Mouse (Mus musculus) layer of hippocampus, adult 2 months (tissue): ENCODE results near the gene Zfp943. TPM values are rescaled to one million over a fixed set of nuclear protein-coding genes. Genes with fewer than 3 reads are reported as not detected.
"Not testable (repeated sequence)": the region's sequence is repeated elsewhere in the genome, so short reads cannot be mapped to it uniquely, and the experiment has no call there.

Experiments
- DNase-seq, 2 experiments: peaks; one replicate each; pipeline ENCODE4 v3.0.0; 2022; ENCODE audit warnings: low spot score in 2 of 2
- H3K27ac ChIP-seq: fragments of 200-600 bp; 2 replicates; pipeline ENCODE4 v1.8.1; 2022
- H3K4me3 ChIP-seq: fragments of 200-600 bp; 2 replicates; pipeline ENCODE4 v1.8.1; 2022; ENCODE audit warnings: mild to moderate bottlenecking
- CTCF ChIP-seq: fragments of 200-600 bp; conservative IDR thresholded peaks from 2 replicates; pipeline ENCODE4 v1.8.1; 2022; ENCODE audit warnings: antibody characterized with exemption, mild to moderate bottlenecking, moderate library complexity
- long read RNA-seq, 2 experiments: library from polyadenylated mRNA; stranded (forward); transcript quantifications; one replicate each; pipeline ENCODE4 v2.0.0; 2021; ENCODE audit warnings: borderline mapping rate in 2 of 2
- total RNA-seq, 2 experiments: library from RNA; stranded (reverse); gene quantifications; 2 replicates each; pipeline ENCODE4 v1.2.3; 2021

The Zfp943 gene
- 10 to 100 TPM; 20.6 to 21.5 TPM for total RNA-seq
- long read RNA-seq, experiment 1, transcript Zfp943-201 (4 exons, 2,741 nt), result major isoform, 9 of 15 reads
- long read RNA-seq, experiment 1, partial matches to known transcripts, result 0 of 15 reads
- long read RNA-seq, experiment 1, other reads (novel, unspliced or antisense), result 3 of 15 reads
- long read RNA-seq, experiment 2, transcript Zfp943-201 (4 exons, 2,741 nt), result major isoform, 5 of 14 reads
- long read RNA-seq, experiment 2, partial matches to known transcripts, result 0 of 14 reads
- long read RNA-seq, experiment 2, other reads (novel, unspliced or antisense), result 5 of 14 reads

- peak; percentile 53 to 61 for DNase-seq
- peak within 1 kb of the TSS; percentile 76 for H3K4me3 ChIP-seq
- peak within 1 kb of the TSS; percentile 96 for H3K27ac ChIP-seq
These were observed at the start of gene Zfp943, which contains the start of gene Zfp942 for GRCm38 (mm10) chr17:21962107-21962907. Gene Zfp943 (plus strand): TSS chr17:21962552. Gene Zfp942 (minus strand): TSS chr17:21962464.

DNA sequence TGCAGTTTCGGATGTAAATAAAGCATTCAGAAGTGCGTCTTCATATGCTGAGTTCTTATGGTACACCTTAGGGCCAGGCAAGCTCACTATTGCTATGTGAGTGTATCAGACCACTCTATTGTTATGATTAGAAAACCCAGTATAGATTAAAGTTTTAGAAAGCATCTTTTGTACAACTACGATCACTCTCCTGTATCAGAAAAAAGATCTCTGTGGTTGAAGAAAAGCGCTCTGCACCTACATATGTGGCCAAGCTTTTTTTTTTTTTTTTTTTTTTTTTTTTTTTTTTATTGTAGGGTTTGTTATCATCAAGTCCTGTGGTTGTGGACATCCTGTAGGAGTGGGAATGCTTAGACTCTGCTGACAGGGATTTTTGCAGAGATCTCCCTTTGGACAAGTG, 950 bp downstream of the Zfp943 start:
- Histone ChIP-seq H3K4me3 (peak overlapping the region; percentile 76), H3K27ac (peak overlapping the region; percentile 96)
- TF ChIP-seq CTCF, result no peak
- DNase-seq, result no peak

GRCm38 (mm10) chr17:22035594-22035993, 73.2 kb downstream of the Zfp943 start:
- H3K27ac ChIP-seq, H3K4me3 ChIP-seq: not testable (repeated sequence)
- DNase-seq, result peak; percentile 3 to 16
- TF ChIP-seq CTCF, result peak; percentile 79

GRCm38 (mm10) chr17:22049403-22049802, 87.1 kb downstream of the Zfp943 start:
- H3K27ac ChIP-seq, result no peak overlapping the region
- H3K4me3 ChIP-seq, result no peak overlapping the region
- no peak for TF ChIP-seq CTCF
- no peak for DNase-seq

DNA sequence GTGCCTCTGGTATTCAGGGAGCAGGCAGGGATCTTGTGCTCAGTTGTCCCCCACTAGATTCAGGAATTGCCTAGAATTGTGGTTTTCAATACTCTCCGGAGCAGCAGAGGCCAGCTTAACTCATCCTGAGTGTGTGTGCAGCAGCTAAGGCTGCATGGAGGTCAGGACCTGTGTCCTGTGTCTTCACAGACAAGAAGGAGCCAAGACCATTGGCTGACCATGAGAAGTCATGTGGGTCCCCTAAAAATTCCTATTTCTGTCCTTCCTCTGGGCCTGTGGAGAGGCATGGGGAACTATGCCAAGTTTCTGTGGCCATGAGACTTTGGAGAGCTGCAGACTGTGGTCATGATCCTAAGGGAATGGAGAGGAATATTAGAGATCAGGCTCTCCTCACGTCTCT, 90.9 kb downstream of the Zfp943 start:
- Histone ChIP-seq H3K4me3 (no peak overlapping the region), H3K27ac (no peak overlapping the region)
- DNase-seq, result no peak
- no peak for TF ChIP-seq CTCF

DNA sequence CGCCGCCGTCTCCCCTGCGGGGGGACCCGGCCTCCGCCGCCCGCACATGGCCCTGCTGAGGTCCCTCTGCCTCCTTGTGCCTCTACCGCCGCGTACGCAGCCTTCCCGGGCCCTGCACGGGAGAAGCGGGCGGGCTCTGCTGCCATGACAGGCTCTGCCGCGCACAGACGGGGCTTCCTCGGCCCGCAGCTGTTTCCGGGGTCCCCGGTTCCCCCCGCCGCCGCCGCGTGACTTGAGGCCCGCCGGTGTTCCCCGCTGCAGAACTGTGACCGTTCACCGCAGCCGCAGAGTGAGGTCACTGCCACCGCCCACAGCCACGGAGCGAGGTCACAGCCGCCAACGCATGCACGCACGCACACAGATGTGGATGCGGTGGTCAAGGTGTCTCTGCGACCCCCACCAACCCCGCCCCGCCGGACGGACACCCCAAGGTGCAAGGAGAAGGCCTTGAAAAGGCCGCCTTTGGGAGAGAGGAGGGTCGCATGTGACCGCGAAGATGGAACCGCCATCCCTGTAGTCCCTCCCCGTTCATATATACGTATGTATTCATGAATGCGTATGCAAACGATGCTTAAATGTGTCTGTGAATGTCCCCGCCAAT, 118.8 kb downstream of the Zfp943 start:
- TF ChIP-seq CTCF, result no peak
- peak overlapping the region; percentile 91 for H3K27ac ChIP-seq
- H3K4me3 ChIP-seq, result peak overlapping the region; percentile 64
- peak; percentile 31 to 70 for DNase-seq

DNA sequence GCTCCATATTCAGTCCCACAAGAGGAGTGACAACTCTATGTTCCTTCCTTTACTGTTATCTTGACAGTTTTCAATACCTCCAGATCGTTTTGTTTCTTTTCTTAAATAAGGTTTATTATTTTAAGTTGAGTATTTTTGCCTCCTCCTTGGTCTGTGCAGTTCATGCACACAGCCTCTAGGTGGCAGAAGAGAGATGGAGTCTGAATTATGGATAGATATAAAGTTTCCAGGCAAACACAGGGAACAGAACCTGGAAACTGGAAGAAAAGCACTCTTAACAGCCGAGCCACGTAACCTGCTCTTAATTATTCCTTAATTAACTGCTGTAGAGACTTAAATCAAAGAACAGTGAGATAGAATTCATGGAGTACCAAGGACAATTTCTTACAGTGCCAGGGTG, 120.9 kb downstream of the Zfp943 start:
- TF ChIP-seq CTCF, result peak; percentile 90
- H3K4me3 ChIP-seq, H3K27ac ChIP-seq: not testable (repeated sequence)
- DNase-seq, result peak; percentile 8 to 36

GRCm38 (mm10) chr17:22118770-22119169, 156.4 kb downstream of the Zfp943 start:
- DNase-seq, result no peak
- TF ChIP-seq CTCF, result no peak
- Histone ChIP-seq H3K4me3 (no peak overlapping the region), H3K27ac (no peak overlapping the region)

Other genes starting within 250 kb of the Zfp943 start
- 1 to 10 TPM; 4.5 to 6.6 TPM for gene Zfp229, start 231.8 kb upstream of the Zfp943 start, total RNA-seq
- under 1 TPM; 0.56 to 0.69 TPM for gene Zfp820, start 116.8 kb upstream of the Zfp943 start, total RNA-seq
- gene Zfp995, start 52.6 kb upstream of the Zfp943 start, total RNA-seq, result 1 to 10 TPM; 5.3 to 5.8 TPM
- gene Zfp942, start 88 bp upstream of the Zfp943 start, total RNA-seq, result 10 to 100 TPM; 15.5 to 16.3 TPM
- gene Zfp947, start 203.6 kb downstream of the Zfp943 start, total RNA-seq, result under 1 TPM; 0.51 to 0.93 TPM